Mouse (Mus musculus) monocyte, adult 59 days (primary cell): ENCODE results near the gene F11r. TPM values are rescaled to one million over a fixed set of nuclear protein-coding genes. Genes with fewer than 3 reads are reported as not detected.

Experiments
- total RNA-seq, 2 experiments: library from RNA; stranded (reverse); gene quantifications; one replicate each; pipeline ENCODE4 v1.2.4; 2023

Gene F11r
- total RNA-seq: 10 to 100 TPM in 1 of 2 experiments, 1 to 10 TPM in 1; 8.2 to 11.3 TPM

DNA sequence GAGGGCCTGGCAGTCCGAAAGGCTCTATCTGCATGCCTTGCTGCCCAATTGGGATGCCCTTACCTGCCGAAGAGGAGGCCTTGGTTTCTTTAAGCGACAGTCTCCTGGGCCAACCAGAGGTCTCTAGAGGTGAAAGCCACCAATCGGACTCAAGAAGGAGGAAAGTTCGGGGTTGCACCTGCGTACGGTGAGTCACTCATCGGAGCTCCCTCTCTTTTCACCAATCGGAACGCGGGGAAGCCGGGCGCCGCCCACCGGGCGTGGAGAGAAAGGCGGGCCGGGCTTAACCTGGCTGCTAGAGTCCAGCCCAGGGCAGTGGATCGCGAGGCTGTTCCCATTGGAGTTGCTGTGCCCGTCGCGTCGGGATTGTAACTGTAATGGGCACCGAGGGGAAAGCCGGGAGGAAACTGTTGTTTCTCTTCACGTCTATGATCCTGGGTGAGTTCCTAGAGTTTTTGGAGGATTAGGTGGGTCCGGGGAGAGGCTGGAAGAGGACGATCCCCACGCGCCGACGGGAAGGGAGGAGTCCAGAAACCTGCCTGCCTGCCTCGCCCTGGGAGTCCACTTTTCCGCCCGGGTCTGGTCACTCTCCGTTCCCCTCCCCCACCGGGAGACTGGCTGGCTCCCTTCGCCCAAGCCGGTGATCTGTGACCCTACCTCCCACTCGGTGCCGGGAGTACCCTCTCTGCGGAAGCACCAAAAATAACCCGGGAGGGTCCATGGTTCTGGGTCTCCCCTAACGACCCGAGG is at the start of gene F11r:
Gene F11r, plus strand, starts transcription at position 272 of the 750 bp plus-strand sequence.

DNA sequence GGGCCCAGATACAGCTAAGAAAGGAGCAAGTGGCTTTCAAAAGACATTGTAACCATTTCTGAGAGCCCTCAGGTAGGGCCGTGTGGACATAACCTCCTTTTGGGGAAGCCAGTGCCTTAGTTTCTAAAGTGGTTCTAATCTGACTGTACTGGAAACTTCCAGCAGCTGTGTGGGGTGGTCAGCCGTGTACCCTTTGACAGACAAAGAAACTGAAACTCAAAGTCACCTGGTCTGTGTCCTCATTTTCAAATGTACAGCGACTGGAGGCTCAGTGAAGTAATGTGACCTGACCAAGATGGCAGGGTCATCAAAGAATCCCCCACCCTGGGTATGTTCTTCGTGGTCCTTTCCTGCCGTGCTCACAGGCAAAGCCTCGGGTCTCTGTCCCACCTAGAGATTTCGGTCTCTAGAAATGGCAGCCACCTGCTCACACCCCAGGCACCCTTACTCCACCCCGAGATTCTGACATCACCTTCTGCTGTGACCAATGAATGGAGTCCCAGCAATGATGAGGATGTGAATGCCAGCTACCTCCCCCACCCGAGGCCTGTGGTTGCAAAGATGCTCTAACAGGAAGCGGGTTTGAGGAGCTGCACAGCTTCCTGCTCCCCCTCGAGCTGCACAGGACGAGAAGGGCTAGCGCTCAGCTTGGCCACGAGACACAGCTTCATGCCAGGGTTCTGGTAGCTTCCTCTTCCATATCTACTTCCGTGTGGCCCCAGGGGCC is 48.8 kb upstream of the F11r start, which contains the start of gene Arhgap30:
Gene Arhgap30, plus strand, starts transcription at position 579 of the 727 bp plus-strand sequence.

DNA sequence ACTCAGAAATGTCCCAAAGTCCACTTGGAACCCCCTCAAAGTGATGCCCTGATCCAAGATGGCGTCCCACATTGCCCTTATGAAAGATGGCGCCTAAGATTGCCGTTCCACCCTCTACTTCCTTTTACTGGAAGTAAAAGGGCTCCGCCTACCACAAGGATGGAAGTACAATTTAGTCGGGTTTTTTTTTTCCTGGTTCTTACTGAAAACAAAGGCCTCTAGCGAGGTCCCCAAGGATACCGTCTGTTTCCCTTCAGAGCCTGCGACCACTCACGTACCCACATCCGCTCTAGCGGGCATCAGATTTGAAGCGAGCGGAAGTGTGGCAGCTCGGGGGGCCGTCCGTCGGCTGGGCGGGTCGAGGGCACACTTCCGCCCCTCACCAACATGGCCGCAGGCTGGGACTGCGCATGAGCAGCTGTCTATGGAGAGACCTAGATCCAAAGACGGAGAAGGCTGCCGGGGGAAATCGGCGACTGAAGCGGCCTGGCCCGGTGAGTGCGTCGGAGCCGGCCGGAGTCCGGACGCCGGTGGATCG is 26.3 kb upstream of the F11r start, which contains the start of gene Usf1:
Gene Usf1, plus strand, starts transcription at position 367 of the 538 bp plus-strand sequence.

DNA sequence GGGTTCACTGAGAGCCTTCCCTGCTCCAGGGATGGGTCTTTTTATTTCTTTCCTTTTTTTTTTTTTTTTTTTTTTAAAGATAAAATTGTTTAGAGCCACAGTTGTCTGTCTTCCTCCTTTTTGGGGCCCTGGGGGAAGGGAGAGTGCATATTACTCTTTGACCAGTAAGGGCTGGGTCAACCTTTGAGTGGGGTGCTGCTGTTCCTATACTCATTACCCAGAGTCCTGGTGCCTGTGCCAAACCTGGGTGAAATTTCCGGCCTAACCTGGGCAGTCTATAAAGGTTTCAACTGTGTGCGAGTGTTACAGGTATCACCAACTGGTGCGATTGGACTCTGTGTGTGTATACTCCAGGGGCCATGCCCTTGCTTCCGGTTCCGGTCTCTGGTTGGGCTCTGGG is 18.7 kb upstream of the F11r start, which contains the start of gene Tstd1:
Gene Tstd1, plus strand, starts transcription at position 213 of the 400 bp plus-strand sequence.

DNA sequence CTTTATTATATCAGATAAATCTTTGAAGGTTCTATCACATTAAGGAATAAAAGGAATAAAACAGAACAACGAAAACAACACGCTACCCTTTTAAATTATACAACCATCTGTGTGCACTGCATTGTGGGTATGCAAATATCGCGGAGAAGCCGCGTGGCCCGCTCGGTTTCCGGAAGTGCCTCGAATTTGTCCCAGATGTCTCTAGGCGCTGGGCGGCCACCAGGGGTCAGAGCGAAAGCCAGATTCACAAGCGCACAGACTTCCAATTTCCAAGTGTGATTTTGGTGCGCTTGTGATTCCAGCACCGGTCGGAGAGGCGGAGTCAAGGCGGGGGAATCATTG is 65.9 kb downstream of the F11r start, which contains the start of gene Alyref2:
Gene Alyref2, plus strand, starts transcription at position 229 of the 342 bp plus-strand sequence.

Other genes starting within 250 kb of the F11r start
- gene Pcp4l1, start 241.3 kb upstream of the F11r start, total RNA-seq: not detected
- gene Nr1i3, start 223.6 kb upstream of the F11r start, total RNA-seq: not detected
- 10 to 100 TPM; 20.6 to 23.0 TPM for gene Tomm40l, start 215.0 kb upstream of the F11r start, total RNA-seq
- not detected for gene Apoa2, start 212.5 kb upstream of the F11r start, total RNA-seq
- gene Fcer1g, start 203.2 kb upstream of the F11r start, total RNA-seq: 1,000 to 10,000 TPM; 1,527 to 1,601 TPM
- gene Adamts4, start 187.1 kb upstream of the F11r start, total RNA-seq: not detected
- gene Ndufs2, start 186.1 kb upstream of the F11r start, total RNA-seq: 100 to 1,000 TPM; 132 to 148 TPM
- gene B4galt3, start 167.2 kb upstream of the F11r start, total RNA-seq: 10 to 100 TPM; 42.2 to 55.5 TPM
- gene Ppox, start 156.3 kb upstream of the F11r start, total RNA-seq: 10 to 100 TPM; 37.6 to 41.1 TPM
- 10 to 100 TPM; 48.0 to 55.5 TPM for gene Usp21, start 149.5 kb upstream of the F11r start, total RNA-seq
- 10 to 100 TPM; 66.5 to 66.8 TPM for gene Ufc1, start 142.5 kb upstream of the F11r start, total RNA-seq
- 10 to 100 TPM; 25.3 to 26.8 TPM for gene Dedd, start 108.4 kb upstream of the F11r start, total RNA-seq
- 10 to 100 TPM; 20.2 to 21.3 TPM for gene Nit1, start 91.9 kb upstream of the F11r start, total RNA-seq
- gene Pfdn2, start 91.9 kb upstream of the F11r start, total RNA-seq: 10 to 100 TPM; 54.1 to 92.1 TPM
- gene Klhdc9, start 76.7 kb upstream of the F11r start, total RNA-seq: not detected
- 1 to 10 TPM; 7.3 to 8.1 TPM for gene Nectin4, start 67.4 kb upstream of the F11r start, total RNA-seq
- gene Arhgap30, start 48.6 kb upstream of the F11r start, total RNA-seq: 100 to 1,000 TPM; 286 to 288 TPM
- 100 to 1,000 TPM; 195 to 199 TPM for gene Usf1, start 26.2 kb upstream of the F11r start, total RNA-seq
- gene Tstd1, start 18.7 kb upstream of the F11r start, total RNA-seq: 1 to 10 TPM; 9.1 to 9.9 TPM
- gene Alyref2, start 65.9 kb downstream of the F11r start, total RNA-seq: 10 to 100 TPM in 1 of 2 experiments, 1 to 10 TPM in 1; 9.1 to 11.1 TPM
- gene Itln1, start 97.8 kb downstream of the F11r start, total RNA-seq: 1 to 10 TPM; 1.9 TPM
- 100 to 1,000 TPM; 161 to 167 TPM for gene Cd244a, start 121.7 kb downstream of the F11r start, total RNA-seq
- 10 to 100 TPM; 50.1 to 52.0 TPM for gene Ly9, start 169.9 kb downstream of the F11r start, total RNA-seq
- gene Slamf7, start 215.5 kb downstream of the F11r start, total RNA-seq: 10 to 100 TPM; 26.0 to 31.1 TPM
- gene Cd48, start 244.5 kb downstream of the F11r start, total RNA-seq: 100 to 1,000 TPM; 216 to 236 TPM